Mouse (Mus musculus) limb, embryonic 14.5 days (tissue): ENCODE measurements around the gene Magi2. TPM values are rescaled to one million over a fixed set of nuclear protein-coding genes. Genes with fewer than 3 reads are reported as not detected.

ENCODE experiments used
- ATAC-seq: fragments of 200-750 bp; cut with Nextera tagmentation; 2 replicates; pipeline ENCODE4 v1.8.0; 2017; ENCODE audit warnings: low read depth, moderate number of reproducible peaks, moderate TSS enrichment; ENCODE audit not compliant: low FRiP score
- DNase-seq: peaks from one replicate; pipeline ENCODE4 v3.0.0-alpha.2; 2015; ENCODE audit warnings: low spot score
- H3K27ac ChIP-seq: fragments of 300-500 bp; sonication (generic); replicated peaks from 2 replicates; pipeline ENCODE4 v1.5.1; 2014; ENCODE audit warnings: low read depth, mild to moderate bottlenecking, low read length, moderate library complexity, mixed read lengths
- H3K27me3 ChIP-seq: fragments of 300-500 bp; sonication (generic); 2 replicates; pipeline ENCODE4 v1.6.1; 2014; ENCODE audit warnings: low read length, mixed read lengths; ENCODE audit not compliant: control insufficient read depth, insufficient read depth
- H3K36me3 ChIP-seq: fragments of 300-500 bp; sonication (generic); 2 replicates; pipeline ENCODE4 v1.6.1; 2014; ENCODE audit warnings: mild to moderate bottlenecking, low read length, moderate library complexity, mixed read lengths; ENCODE audit not compliant: control insufficient read depth, insufficient read depth
- H3K4me1 ChIP-seq: fragments of 300-500 bp; sonication (generic); 2 replicates; pipeline ENCODE4 v1.6.1; 2014; ENCODE audit warnings: antibody characterized with exemption, low read length, mixed read lengths; ENCODE audit not compliant: control insufficient read depth, insufficient read depth
- H3K4me2 ChIP-seq: fragments of 300-500 bp; sonication (generic); replicated peaks from 2 replicates; pipeline ENCODE4 v1.6.1; 2014; ENCODE audit warnings: low read depth, mild to moderate bottlenecking, low read length, moderate library complexity; ENCODE audit not compliant: severe bottlenecking
- H3K4me3 ChIP-seq: fragments of 300-500 bp; sonication (generic); replicated peaks from 2 replicates; pipeline ENCODE4 v1.5.1; 2014; ENCODE audit warnings: low read length
- H3K9ac ChIP-seq: fragments of 300-500 bp; sonication (generic); 2 replicates; pipeline ENCODE4 v1.6.1; 2014; ENCODE audit warnings: mild to moderate bottlenecking, low read depth, low read length, moderate library complexity; ENCODE audit not compliant: severe bottlenecking
- H3K9me3 ChIP-seq: fragments of 300-500 bp; sonication (generic); 2 replicates; pipeline ENCODE4 v1.6.1; 2016; ENCODE audit warnings: low read length; ENCODE audit not compliant: control insufficient read depth
- POLR2A ChIP-seq: fragments of 200-500 bp; IDR thresholded peaks from 2 replicates; pipeline ENCODE4 v1.8.0; 2012; ENCODE audit warnings: inconsistent platforms, mild to moderate bottlenecking, moderate library complexity, borderline replicate concordance; ENCODE audit not compliant: insufficient read depth, insufficient read length; ENCODE audit errors: extremely low read depth
- WGBS: fragments of 180-500 bp; shearing (Covaris S2); extraction: QIAGEN DNeasy Blood & Tissue Kit; methylation state at CpG from one replicate; pipeline ENCODE4 v1.1.7; 2014; 5-methylcytosine and 5-hydroxymethylcytosine counted together
- polyA plus RNA-seq, 2 experiments: library from polyadenylated mRNA; depleted of rRNA in 1 of 2; stranded (reverse) in 1 of 2; unstranded in 1 of 2; fragments of >200 nt; fragmentation: Nextera tagmentation in 1 of 2; extraction: Ambion mirVana in 1 of 2; gene quantifications; 2 replicates each; pipeline versions ENCODE4 v1.2.1 to v1.2.3; 2012 to 2014

Magi2 gene
- polyA plus RNA-seq, 2 experiments: 4.0 to 4.5 TPM

DNA sequence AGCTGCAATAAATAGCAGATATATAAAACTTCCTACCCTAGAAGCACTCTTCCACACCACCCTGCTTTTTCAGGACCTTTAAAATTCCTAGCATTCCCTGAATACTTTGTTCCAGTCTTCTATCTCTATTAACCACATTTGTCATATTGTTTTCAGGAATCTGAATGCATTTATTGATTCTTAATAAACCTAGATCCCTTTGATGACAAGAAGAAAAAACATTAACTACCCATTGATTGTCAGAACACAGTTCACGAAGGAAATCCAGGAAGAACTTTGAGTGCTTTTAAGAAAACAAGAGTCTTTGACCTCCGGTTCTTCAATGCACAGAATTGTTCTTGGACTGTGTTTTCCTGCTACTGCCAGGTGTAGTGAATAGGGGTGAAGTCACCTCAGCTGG, 411.0 kb downstream of the Magi2 start:
- H3K4me1 ChIP-seq: no peaks in the 10 kb centered on the region
- whole genome bisulfite sequencing: 63% methylated on average over 2 of the region's 2 CpGs
- TF ChIP-seq POLR2A: no peak
- no peak for DNase-seq
- H3K27me3 ChIP-seq: no peaks in the 10 kb centered on the region
- H3K4me2 ChIP-seq: no peak overlapping the region
- no peaks in the 10 kb centered on the region for H3K9me3 ChIP-seq
- H3K36me3 ChIP-seq: no peaks in the 10 kb centered on the region
- H3K4me3 ChIP-seq: no peak overlapping the region
- ATAC-seq: no peak
- no peak overlapping the region for H3K27ac ChIP-seq
- no peak overlapping the region for H3K9ac ChIP-seq

- Histone ChIP-seq H3K36me3 (no peaks in the 10 kb centered on the region), H3K9ac (no peak overlapping the region), H3K4me3 (no peak overlapping the region), H3K27ac (no peak overlapping the region), H3K27me3 (no peaks in the 10 kb centered on the region), H3K4me1 (no peaks in the 10 kb centered on the region), H3K9me3 (no peaks in the 10 kb centered on the region), H3K4me2 (no peak overlapping the region)
- ATAC-seq (no peak), DNase-seq (no peak)
- TF ChIP-seq POLR2A: no peak
- 76% methylated on average over 1 of the region's 1 CpGs for WGBS
Measured at GRCm38 (mm10) chr5:19655986-19656385, 429.1 kb downstream of the Magi2 start.

DNA sequence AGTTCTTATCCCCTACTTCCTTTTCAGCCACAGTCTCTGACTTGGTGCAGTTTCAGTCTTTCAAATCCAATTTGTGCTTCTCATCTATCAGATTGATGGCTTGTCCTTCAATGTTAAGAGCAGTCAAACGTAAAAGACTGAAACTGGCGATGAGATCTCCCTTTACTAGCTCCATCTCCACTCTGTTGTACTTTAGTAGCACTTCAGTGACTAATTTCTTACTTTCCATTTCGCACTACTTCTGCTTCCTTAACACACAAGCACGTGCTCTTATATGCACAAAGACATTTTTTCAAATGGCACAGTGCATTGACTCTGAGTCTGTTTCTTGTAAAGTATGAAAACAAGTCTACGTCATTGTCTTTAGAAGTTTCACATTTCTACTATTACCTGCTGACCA, 439.6 kb downstream of the Magi2 start:
- Histone ChIP-seq H3K27ac (no peak overlapping the region), H3K9ac (no peak overlapping the region), H3K27me3 (no peaks in the 10 kb centered on the region), H3K4me2 (no peak overlapping the region), H3K9me3 (no peaks in the 10 kb centered on the region), H3K4me3 (no peak overlapping the region), H3K4me1 (no peaks in the 10 kb centered on the region), H3K36me3 (no peaks in the 10 kb centered on the region)
- no peak for ATAC-seq
- WGBS: 81% methylated on average over 5 of the region's 5 CpGs
- no peak for DNase-seq
- no peak for TF ChIP-seq POLR2A

GRCm38 (mm10) chr5:19717296-19717695, 490.5 kb downstream of the Magi2 start:
- no peak overlapping the region for H3K4me2 ChIP-seq
- H3K27ac ChIP-seq: no peak overlapping the region
- H3K9me3 ChIP-seq: no peaks in the 10 kb centered on the region
- WGBS: 82% methylated on average over 2 of the region's 2 CpGs
- no peak overlapping the region for H3K4me3 ChIP-seq
- no peak for DNase-seq
- H3K4me1 ChIP-seq: no peaks in the 10 kb centered on the region
- H3K27me3 ChIP-seq: no peaks in the 10 kb centered on the region
- TF ChIP-seq POLR2A: no peak
- H3K9ac ChIP-seq: no peak overlapping the region
- no peaks in the 10 kb centered on the region for H3K36me3 ChIP-seq
- ATAC-seq: no peak

GRCm38 (mm10) chr5:19726277-19726676, 499.4 kb downstream of the Magi2 start:
- H3K4me2 ChIP-seq: no peak overlapping the region
- H3K4me1 ChIP-seq: no peaks in the 10 kb centered on the region
- no peak overlapping the region for H3K27ac ChIP-seq
- H3K9ac ChIP-seq: no peak overlapping the region
- DNase-seq: peak; percentile 47
- no peaks in the 10 kb centered on the region for H3K36me3 ChIP-seq
- no peak overlapping the region for H3K4me3 ChIP-seq
- no peaks in the 10 kb centered on the region for H3K9me3 ChIP-seq
- no peaks in the 10 kb centered on the region for H3K27me3 ChIP-seq
- no peak for TF ChIP-seq POLR2A
- no peak for ATAC-seq

DNA sequence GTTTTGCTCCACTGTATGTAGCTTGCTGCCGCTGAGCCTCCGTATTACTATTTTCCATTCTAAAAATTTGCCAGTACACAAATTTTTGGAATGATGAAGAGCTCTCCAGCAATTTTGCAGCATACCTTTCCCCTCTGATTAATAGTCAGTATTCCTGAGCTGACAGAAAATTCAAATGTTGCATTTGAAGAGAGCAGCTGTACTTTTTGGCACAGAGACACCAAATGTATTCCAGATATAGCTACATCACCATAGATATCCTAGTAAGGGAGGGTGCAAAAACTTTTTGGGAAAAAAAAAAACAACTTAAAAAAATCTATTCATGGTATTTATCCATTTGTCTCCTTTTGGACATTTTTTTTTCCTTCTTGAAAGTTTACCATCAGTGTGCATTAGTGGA, 518.5 kb downstream of the Magi2 start:
- Histone ChIP-seq H3K27ac (no peak overlapping the region), H3K4me2 (no peak overlapping the region), H3K27me3 (no peaks in the 10 kb centered on the region), H3K4me3 (no peak overlapping the region), H3K4me1 (no peaks in the 10 kb centered on the region), H3K9ac (no peak overlapping the region), H3K36me3 (no peaks in the 10 kb centered on the region), H3K9me3 (no peaks in the 10 kb centered on the region)
- DNase-seq: no peak
- TF ChIP-seq POLR2A: no peak
- no peak for ATAC-seq
- 90% methylated on average over 2 of the region's 2 CpGs for WGBS
